ENCODE assay signal across 9 mouse cellular contexts in genomic region chr9:51441773-51442381, GRCm38 (mm10).
DNase-seq lines count a peak whose midpoint lies in the region; ATAC-seq and TF ChIP-seq lines count a peak whose summit lies in the region.
"Had no signal": no experiment of that assay in that cellular context is flagged by ENCODE, and none has a peak within 500 bp of the region (broad histone marks: within the 10 kb centered on the region; RNA-seq: fewer than 3 reads in every experiment).

No protein-coding gene starts in this region.

- no peaks in the 10 kb centered on the region for H3K36me3 ChIP-seq in kidney, embryonic 16.5 days (ENCODE audit: insufficient read depth, low read length)
- H3K36me3 ChIP-seq: midbrain, embryonic 12.5 days had no signal

- H3K4me1 ChIP-seq in kidney, embryonic 16.5 days (ENCODE audit: insufficient read depth, low read length), result no peaks in the 10 kb centered on the region

- ATAC-seq in kidney, embryonic 16.5 days (ENCODE audit: low FRiP score, low TSS enrichment), result peak; percentile 61; the same call in 1 of the 2 replicates

- intact Hi-C loops in gastrocnemius, adult 2 months (cut with DNase I), result no loop called here
- intact Hi-C loops in left cerebral cortex, adult 2 months (cut with DNase I), result loop anchor here (2.0 kb wide), 2 partner anchors 19 to 323 kb away; partner anchors contain the start of gene Arhgap20

- 18% methylated on average over 5 of the region's 5 CpGs for WGBS in kidney, embryonic 16.5 days

- H3K9me3 ChIP-seq in kidney, embryonic 16.5 days (ENCODE audit: low read length), result peaks cover 7% of the 10 kb centered on the region; the same call in 1 of the 2 replicates
- H3K9me3 ChIP-seq: midbrain, embryonic 12.5 days had no signal

- no peak for TF ChIP-seq CTCF in gastrocnemius, adult 2 months (IDR thresholded peaks at IDR 0.05)
- no peak for TF ChIP-seq CTCF in left cerebral cortex, adult 2 months (IDR thresholded peaks at IDR 0.05)

- no peak for DNase-seq in kidney, adult 8-10 months
- DNase-seq in gastrocnemius, adult 2 months, result peak; percentile 24
- DNase-seq in left cerebral cortex, adult 2 months (ENCODE audit: extremely low spot score in 1 of 2, low spot score in 2 of 2), result peak; percentile 47 to 55
- DNase-seq in right cerebral cortex, adult 18-20 months, result peak; percentile 80
- DNase-seq in spleen, postnatal 10 days (ENCODE audit: low spot score in 2 of 2), result no peak
- no peak for DNase-seq in cerebellum, postnatal 14 days
- DNase-seq in cerebellum, adult 8-10 months, result no peak

- H3K9ac ChIP-seq in kidney, embryonic 16.5 days (replicated peaks; ENCODE audit: low read length), result no peak overlapping the region
- H3K9ac ChIP-seq: midbrain, embryonic 12.5 days had no signal

- no peak overlapping the region for H3K4me3 ChIP-seq in kidney, embryonic 16.5 days (ENCODE audit: low read length)
- no peak overlapping the region for H3K4me3 ChIP-seq in gastrocnemius, adult 2 months
- H3K4me3 ChIP-seq in left cerebral cortex, adult 2 months, result no peak overlapping the region
- H3K4me3 ChIP-seq: midbrain, embryonic 12.5 days had no signal

- H3K27ac ChIP-seq in kidney, embryonic 16.5 days (ENCODE audit: low read length), result no peak overlapping the region
- peak overlapping the region; percentile 48 for H3K27ac ChIP-seq in gastrocnemius, adult 2 months
- H3K27ac ChIP-seq in left cerebral cortex, adult 2 months, result peak overlapping the region; percentile 76
- H3K27ac ChIP-seq: midbrain, embryonic 12.5 days had no signal

- no peak overlapping the region for H3K4me2 ChIP-seq in kidney, embryonic 16.5 days (replicated peaks; ENCODE audit: low read depth, low read length)
- H3K4me2 ChIP-seq: midbrain, embryonic 12.5 days had no signal

- H3K27me3 ChIP-seq in kidney, embryonic 16.5 days (ENCODE audit: insufficient read depth, low read length), result no peaks in the 10 kb centered on the region
- H3K27me3 ChIP-seq: midbrain, embryonic 12.5 days had no signal

Comparison
In these comparisons a context has a peak if more than half of its experiments do, and no peak if none do; other contexts are left out.
1. DNase-seq: peak in gastrocnemius, adult 2 months (single experiment), left cerebral cortex, adult 2 months (2 of 2) and right cerebral cortex, adult 18-20 months (single experiment); none in kidney, adult 8-10 months (0 of 2), spleen, postnatal 10 days (0 of 2), cerebellum, postnatal 14 days (0 of 2) and cerebellum, adult 8-10 months (single experiment).